Mouse (Mus musculus): ENCODE measurements around the gene Dnajb11.

Dnajb11 gene

GRCm38 (mm10) chr16:22880900-22881299 is 23.3 kb downstream of the Dnajb11 start:
- in situ Hi-C loops (cut with MboI; ENCODE audit: low sequenced_read_pairs) = loop anchor here (25.0 kb wide), 1 partner anchor 156 kb away; the partner anchor contains the start of gene Kng2

GRCm38 (mm10) chr16:22881487-22881886 is 23.8 kb downstream of the Dnajb11 start:
- in situ Hi-C loops (cut with MboI; ENCODE audit: low sequenced_read_pairs) = loop anchor here (25.0 kb wide), 1 partner anchor 156 kb away; the partner anchor contains the start of gene Kng2

- in situ Hi-C loops (cut with MboI; ENCODE audit: low sequenced_read_pairs) = loop anchor here (25.0 kb wide), 1 partner anchor 154 kb away; the partner anchor contains the start of gene Kng2
Measured at GRCm38 (mm10) chr16:22883441-22883840, 25.8 kb downstream of the Dnajb11 start.

GRCm38 (mm10) chr16:22885356-22885755 is 27.7 kb downstream of the Dnajb11 start:
- in situ Hi-C loops (cut with MboI; ENCODE audit: low sequenced_read_pairs) = loop anchor here (25.0 kb wide), 1 partner anchor 152 kb away; the partner anchor contains the start of gene Kng2

- in situ Hi-C loops (cut with MboI; ENCODE audit: low sequenced_read_pairs) = loop anchor here (25.0 kb wide), 1 partner anchor 151 kb away; the partner anchor contains the start of gene Kng2
Measured at GRCm38 (mm10) chr16:22886726-22887125, 29.1 kb downstream of the Dnajb11 start.

GRCm38 (mm10) chr16:22888835-22889234 is 31.2 kb downstream of the Dnajb11 start:
- in situ Hi-C loops (cut with MboI; ENCODE audit: low sequenced_read_pairs) = loop anchor here (25.0 kb wide), 1 partner anchor 148 kb away; the partner anchor contains the start of gene Kng2

- in situ Hi-C loops (cut with MboI; ENCODE audit: low sequenced_read_pairs) = loop anchor here (25.0 kb wide), 1 partner anchor 148 kb away; the partner anchor contains the start of gene Kng2
Measured at GRCm38 (mm10) chr16:22889716-22890115, 32.1 kb downstream of the Dnajb11 start.

GRCm38 (mm10) chr16:22890683-22891510 is 33.3 kb downstream of the Dnajb11 start, which contains the start of gene Ahsg:
Gene Ahsg (plus strand): TSS chr16:22891277.
- in situ Hi-C loops (cut with MboI; ENCODE audit: low sequenced_read_pairs) = loop anchor here (25.0 kb wide), 1 partner anchor 146 kb away; the partner anchor contains the start of gene Kng2

- in situ Hi-C loops (cut with MboI; ENCODE audit: low sequenced_read_pairs) = loop anchor here (25.0 kb wide), 1 partner anchor 146 kb away; the partner anchor contains the start of gene Kng2
Measured at GRCm38 (mm10) chr16:22891733-22892154, 34.1 kb downstream of the Dnajb11 start.

GRCm38 (mm10) chr16:22894095-22894494 is 36.5 kb downstream of the Dnajb11 start:
- in situ Hi-C loops (cut with MboI; ENCODE audit: low sequenced_read_pairs) = loop anchor here (25.0 kb wide), 1 partner anchor 143 kb away; the partner anchor contains the start of gene Kng2

- in situ Hi-C loops (cut with MboI; ENCODE audit: low sequenced_read_pairs) = loop anchor here (25.0 kb wide), 1 partner anchor 141 kb away; the partner anchor contains the start of gene Kng2
Measured at GRCm38 (mm10) chr16:22896618-22897017, 39.0 kb downstream of the Dnajb11 start.

- in situ Hi-C loops (cut with MboI; ENCODE audit: low sequenced_read_pairs) = loop anchor here (25.0 kb wide), 1 partner anchor 138 kb away; the partner anchor contains the start of gene Kng2
Measured at GRCm38 (mm10) chr16:22899346-22899745, 41.7 kb downstream of the Dnajb11 start.

GRCm38 (mm10) chr16:22899866-22900570 is 42.4 kb downstream of the Dnajb11 start:
- in situ Hi-C loops (cut with MboI; ENCODE audit: low sequenced_read_pairs) = loop anchor here (25.0 kb wide), 1 partner anchor 137 kb away; the partner anchor contains the start of gene Kng2

GRCm38 (mm10) chr16:22901326-22901725 is 43.7 kb downstream of the Dnajb11 start:
- in situ Hi-C loops (cut with MboI; ENCODE audit: low sequenced_read_pairs) = no loop called here

GRCm38 (mm10) chr16:22909290-22909689 is 51.6 kb downstream of the Dnajb11 start:
- in situ Hi-C loops (cut with MboI; ENCODE audit: low sequenced_read_pairs) = no loop called here

- in situ Hi-C loops (cut with MboI; ENCODE audit: low sequenced_read_pairs) = no loop called here
Measured at GRCm38 (mm10) chr16:22911986-22912385, 54.3 kb downstream of the Dnajb11 start.

- in situ Hi-C loops (cut with MboI; ENCODE audit: low sequenced_read_pairs) = no loop called here
Measured at GRCm38 (mm10) chr16:22912886-22913285, 55.2 kb downstream of the Dnajb11 start.

- in situ Hi-C loops (cut with MboI; ENCODE audit: low sequenced_read_pairs) = no loop called here
Measured at GRCm38 (mm10) chr16:22914276-22914675, 56.6 kb downstream of the Dnajb11 start.

GRCm38 (mm10) chr16:22918034-22918433 is 60.4 kb downstream of the Dnajb11 start, which contains the start of gene Fetub:
Gene Fetub (plus strand): TSS chr16:22918334.
- in situ Hi-C loops (cut with MboI; ENCODE audit: low sequenced_read_pairs) = no loop called here

GRCm38 (mm10) chr16:22918664-22919312 is 61.1 kb downstream of the Dnajb11 start:
- in situ Hi-C loops (cut with MboI; ENCODE audit: low sequenced_read_pairs) = no loop called here
